Mouse (Mus musculus): ENCODE measurements around the gene 1110008P14Rik. TPM values are rescaled to one million over a fixed set of nuclear protein-coding genes. Genes with fewer than 3 reads are reported as not detected.

The 1110008P14Rik gene
- polyA plus RNA-seq (2015; fragmentation: Nextera tagmentation; extraction: Ambion mirVana), result 46.3 and 46.5 TPM in 2 replicates

GRCm38 (mm10) chr2:32381775-32382223, at the start of gene 1110008P14Rik:
Gene 1110008P14Rik, minus strand, starts transcription at chr2:32381938.
- Histone ChIP-seq H3K4me1 (ENCODE audit: control insufficient read depth, insufficient read depth, low read length) (peaks cover 7% of the 10 kb centered on the region), H3K9ac (ENCODE audit: low read length) (peak within 1 kb of the TSS; percentile 79), H3K27me3 (ENCODE audit: control insufficient read depth, insufficient read depth, low read length) (no peaks in the 10 kb centered on the region), H3K27ac (ENCODE audit: low read length) (peak within 1 kb of the TSS; percentile 5), H3K36me3 (ENCODE audit: control insufficient read depth, insufficient read depth) (peaks cover 22% of the 10 kb centered on the region), H3K4me3 (ENCODE audit: low read length) (peak within 1 kb of the TSS; percentile 75), H3K9me3 (replicated peaks; ENCODE audit: control insufficient read depth, low read length) (no peaks in the 10 kb centered on the region), H3K4me2 (ENCODE audit: low read depth, low read length) (peak within 1 kb of the TSS; percentile 99)
- WGBS, result under 1% methylated on average over 39 of the region's 47 CpGs
- ATAC-seq (replicated peaks; ENCODE audit: extremely low read depth, insufficient read depth, low FRiP score), result peak; percentile 96

GRCm38 (mm10) chr2:32430701-32431676, 49.3 kb upstream of the 1110008P14Rik start:
- Histone ChIP-seq H3K4me1 (ENCODE audit: control insufficient read depth, insufficient read depth, low read length) (peaks cover 21% of the 10 kb centered on the region), H3K27ac (ENCODE audit: low read length) (peak overlapping the region; percentile 64), H3K4me3 (ENCODE audit: low read length) (peak overlapping the region; percentile 49), H3K4me2 (ENCODE audit: low read depth, low read length) (peak overlapping the region; percentile 70), H3K27me3 (ENCODE audit: control insufficient read depth, insufficient read depth, low read length) (no peaks in the 10 kb centered on the region), H3K9ac (ENCODE audit: low read length) (peak overlapping the region; percentile 65), H3K9me3 (replicated peaks; ENCODE audit: control insufficient read depth, low read length) (no peaks in the 10 kb centered on the region), H3K36me3 (ENCODE audit: control insufficient read depth, insufficient read depth) (no peaks in the 10 kb centered on the region)
- 10% methylated on average over 18 of the region's 18 CpGs for WGBS
- peak; percentile 87 for ATAC-seq (replicated peaks; ENCODE audit: extremely low read depth, insufficient read depth, low FRiP score)

- no peaks in the 10 kb centered on the region for H3K9me3 ChIP-seq (replicated peaks; ENCODE audit: control insufficient read depth, low read length)
- H3K36me3 ChIP-seq (ENCODE audit: control insufficient read depth, insufficient read depth), result no peaks in the 10 kb centered on the region
- no peak overlapping the region for H3K9ac ChIP-seq (ENCODE audit: low read length)
- H3K4me2 ChIP-seq (ENCODE audit: low read depth, low read length), result no peak overlapping the region
- no peak for ATAC-seq (replicated peaks; ENCODE audit: extremely low read depth, insufficient read depth, low FRiP score)
- H3K4me3 ChIP-seq (ENCODE audit: low read length), result no peak overlapping the region
- peaks cover 28% of the 10 kb centered on the region for H3K4me1 ChIP-seq (ENCODE audit: control insufficient read depth, insufficient read depth, low read length)
- H3K27ac ChIP-seq (ENCODE audit: low read length), result peak overlapping the region; percentile 49
- 71% methylated on average over 4 of the region's 4 CpGs for WGBS
- H3K27me3 ChIP-seq (ENCODE audit: control insufficient read depth, insufficient read depth, low read length), result no peaks in the 10 kb centered on the region
Measured at GRCm38 (mm10) chr2:32429215-32429891, 47.6 kb upstream of the 1110008P14Rik start.

DNA sequence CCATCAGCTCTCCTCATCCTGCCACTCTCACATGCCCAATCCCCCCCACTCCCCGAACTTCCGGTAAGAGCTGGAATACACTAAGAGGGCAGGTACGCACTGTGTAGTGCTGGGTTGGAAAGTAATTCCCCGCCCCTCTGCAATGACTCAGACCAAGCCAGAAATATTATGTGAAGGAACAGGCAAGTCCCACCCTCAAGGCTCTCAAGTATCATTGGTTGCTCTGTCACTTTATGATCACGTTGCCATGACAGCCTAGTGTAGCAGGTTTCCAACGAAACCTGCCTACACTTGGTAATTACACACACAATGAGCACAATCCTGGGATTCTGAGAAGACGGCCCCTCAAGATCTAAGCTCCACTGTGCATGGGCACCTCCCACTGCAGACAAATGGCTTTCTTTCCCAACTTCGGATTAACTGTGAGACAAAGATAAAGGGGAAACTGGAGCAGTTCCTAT, 46.6 kb upstream of the 1110008P14Rik start:
- no peak overlapping the region for H3K9ac ChIP-seq (ENCODE audit: low read length)
- H3K4me2 ChIP-seq (ENCODE audit: low read depth, low read length), result peak overlapping the region; percentile 10; the same call in 1 of the 2 replicates
- WGBS, result 57% methylated on average over 8 of the region's 8 CpGs
- no peaks in the 10 kb centered on the region for H3K9me3 ChIP-seq (replicated peaks; ENCODE audit: control insufficient read depth, low read length)
- H3K27ac ChIP-seq (ENCODE audit: low read length), result peak overlapping the region; percentile 49
- H3K27me3 ChIP-seq (ENCODE audit: control insufficient read depth, insufficient read depth, low read length), result no peaks in the 10 kb centered on the region
- H3K4me1 ChIP-seq (ENCODE audit: control insufficient read depth, insufficient read depth, low read length), result peaks cover 36% of the 10 kb centered on the region
- no peak overlapping the region for H3K4me3 ChIP-seq (ENCODE audit: low read length)
- ATAC-seq (replicated peaks; ENCODE audit: extremely low read depth, insufficient read depth, low FRiP score), result no peak
- no peaks in the 10 kb centered on the region for H3K36me3 ChIP-seq (ENCODE audit: control insufficient read depth, insufficient read depth)

GRCm38 (mm10) chr2:32427720-32428119, 46.0 kb upstream of the 1110008P14Rik start:
- no peak overlapping the region for H3K9ac ChIP-seq (ENCODE audit: low read length)
- no peaks in the 10 kb centered on the region for H3K27me3 ChIP-seq (ENCODE audit: control insufficient read depth, insufficient read depth, low read length)
- 80% methylated on average over 5 of the region's 5 CpGs for WGBS
- H3K4me3 ChIP-seq (ENCODE audit: low read length), result no peak overlapping the region
- H3K27ac ChIP-seq (ENCODE audit: low read length), result no peak overlapping the region
- H3K36me3 ChIP-seq (ENCODE audit: control insufficient read depth, insufficient read depth), result no peaks in the 10 kb centered on the region
- H3K4me2 ChIP-seq (ENCODE audit: low read depth, low read length), result no peak overlapping the region
- H3K9me3 ChIP-seq (replicated peaks; ENCODE audit: control insufficient read depth, low read length), result no peaks in the 10 kb centered on the region
- peaks cover 42% of the 10 kb centered on the region for H3K4me1 ChIP-seq (ENCODE audit: control insufficient read depth, insufficient read depth, low read length)
- ATAC-seq (replicated peaks; ENCODE audit: extremely low read depth, insufficient read depth, low FRiP score), result no peak

DNA sequence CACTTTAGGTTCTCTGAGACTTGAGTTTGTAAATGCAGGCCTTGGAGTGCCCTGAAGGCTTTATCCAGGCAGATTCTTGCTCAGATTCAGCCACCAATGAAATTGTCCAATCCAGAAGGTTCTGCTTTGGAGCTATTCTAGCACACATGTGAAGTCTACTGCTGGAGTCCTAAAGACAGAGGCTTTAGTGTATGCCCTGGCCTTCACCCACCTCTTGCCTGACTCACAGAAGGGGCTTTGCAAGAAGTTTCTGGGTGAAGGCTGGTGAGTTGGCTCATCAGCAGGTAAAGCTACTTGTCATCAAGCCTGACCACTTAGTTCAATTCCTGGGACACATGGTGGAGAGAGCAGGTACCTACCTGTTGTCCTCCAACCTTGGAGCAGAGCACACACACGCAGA, 44.4 kb upstream of the 1110008P14Rik start:
- 93% methylated on average over 1 of the region's 1 CpGs for WGBS
- H3K36me3 ChIP-seq (ENCODE audit: control insufficient read depth, insufficient read depth), result no peaks in the 10 kb centered on the region
- no peak overlapping the region for H3K27ac ChIP-seq (ENCODE audit: low read length)
- H3K4me3 ChIP-seq (ENCODE audit: low read length), result no peak overlapping the region
- no peak for ATAC-seq (replicated peaks; ENCODE audit: extremely low read depth, insufficient read depth, low FRiP score)
- H3K4me2 ChIP-seq (ENCODE audit: low read depth, low read length), result no peak overlapping the region
- H3K27me3 ChIP-seq (ENCODE audit: control insufficient read depth, insufficient read depth, low read length), result no peaks in the 10 kb centered on the region
- no peak overlapping the region for H3K9ac ChIP-seq (ENCODE audit: low read length)
- H3K4me1 ChIP-seq (ENCODE audit: control insufficient read depth, insufficient read depth, low read length), result peaks cover 43% of the 10 kb centered on the region
- H3K9me3 ChIP-seq (replicated peaks; ENCODE audit: control insufficient read depth, low read length), result no peaks in the 10 kb centered on the region

DNA sequence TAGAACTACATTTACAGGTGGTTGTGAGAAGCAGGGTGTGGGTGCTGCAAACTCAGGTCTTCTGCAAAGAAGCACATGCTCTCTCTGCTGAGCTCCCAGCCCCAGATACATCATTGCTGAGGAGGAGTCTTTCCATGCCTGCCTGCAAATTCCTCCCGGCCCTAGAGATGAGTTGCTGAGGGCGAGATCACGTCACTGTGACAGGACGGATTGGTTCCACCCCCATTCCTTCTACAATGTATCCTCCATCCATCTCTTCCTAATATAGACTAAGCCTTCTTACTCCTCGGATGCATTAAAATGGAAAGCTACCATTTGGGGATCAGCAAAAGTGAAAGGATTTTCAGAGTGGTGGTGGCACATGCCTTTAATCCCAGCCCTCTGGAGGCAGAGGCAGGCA, 43.8 kb upstream of the 1110008P14Rik start:
- H3K9ac ChIP-seq (ENCODE audit: low read length), result no peak overlapping the region

DNA sequence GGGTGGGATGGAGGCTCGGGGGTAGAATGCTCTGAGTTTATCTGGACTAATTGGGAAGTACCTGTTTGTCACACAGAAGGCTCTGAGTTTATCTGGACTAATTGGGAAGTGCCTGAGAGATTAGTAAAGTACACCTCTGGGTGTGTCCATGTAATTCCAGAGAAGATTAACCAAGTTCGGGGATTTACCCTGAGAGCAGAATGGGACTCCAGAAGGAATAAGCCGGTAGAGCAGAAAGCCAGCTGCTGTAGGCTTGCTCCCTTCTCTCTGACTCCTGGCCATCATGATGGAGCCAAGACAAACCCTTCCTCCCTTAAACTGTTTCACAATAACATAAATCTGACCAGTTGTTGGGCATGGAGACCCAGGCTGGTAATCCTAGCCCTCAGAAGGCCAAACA, 43.1 kb upstream of the 1110008P14Rik start:
- H3K27ac ChIP-seq (ENCODE audit: low read length), result peak overlapping the region; percentile 89
- H3K4me2 ChIP-seq (ENCODE audit: low read depth, low read length), result no peak overlapping the region
- no peak overlapping the region for H3K4me3 ChIP-seq (ENCODE audit: low read length)
- H3K36me3 ChIP-seq (ENCODE audit: control insufficient read depth, insufficient read depth), result peaks cover 8% of the 10 kb centered on the region; the same call in 1 of the 2 replicates
- no peaks in the 10 kb centered on the region for H3K9me3 ChIP-seq (replicated peaks; ENCODE audit: control insufficient read depth, low read length)
- 44% methylated on average over 3 of the region's 3 CpGs for WGBS
- no peaks in the 10 kb centered on the region for H3K27me3 ChIP-seq (ENCODE audit: control insufficient read depth, insufficient read depth, low read length)
- H3K9ac ChIP-seq (ENCODE audit: low read length), result no peak overlapping the region; the same call in 1 of the 2 replicates
- H3K4me1 ChIP-seq (ENCODE audit: control insufficient read depth, insufficient read depth, low read length), result peaks cover 38% of the 10 kb centered on the region
- ATAC-seq (replicated peaks; ENCODE audit: extremely low read depth, insufficient read depth, low FRiP score), result no peak

More for the DNA sequence above, 43.8 kb upstream of the 1110008P14Rik start:
- Histone ChIP-seq H3K4me1 (ENCODE audit: control insufficient read depth, insufficient read depth, low read length) (peaks cover 41% of the 10 kb centered on the region), H3K4me2 (ENCODE audit: low read depth, low read length) (no peak overlapping the region), H3K27ac (ENCODE audit: low read length) (no peak overlapping the region), H3K9me3 (replicated peaks; ENCODE audit: control insufficient read depth, low read length) (no peaks in the 10 kb centered on the region), H3K4me3 (ENCODE audit: low read length) (no peak overlapping the region), H3K27me3 (ENCODE audit: control insufficient read depth, insufficient read depth, low read length) (no peaks in the 10 kb centered on the region), H3K36me3 (ENCODE audit: control insufficient read depth, insufficient read depth) (peaks cover 1% of the 10 kb centered on the region; the same call in 1 of the 2 replicates)
- WGBS, result 53% methylated on average over 5 of the region's 5 CpGs
- ATAC-seq (replicated peaks; ENCODE audit: extremely low read depth, insufficient read depth, low FRiP score), result no peak

All from heart, embryonic 16.5 days (tissue).